Mouse (Mus musculus) cortical plate, adult 2 months (tissue): ENCODE data around the gene Pip4k2a.

ENCODE experiments used
- CTCF ChIP-seq: fragments of 200-500 bp; IDR thresholded peaks from 2 replicates; pipeline ENCODE4 v1.5.1; 2011; ENCODE audit warnings: mild to moderate bottlenecking, control low read depth, low read length; ENCODE audit not compliant: insufficient read depth; ENCODE audit errors: extremely low read depth
- POLR2A ChIP-seq: fragments of 200-500 bp; IDR thresholded peaks from 2 replicates; pipeline ENCODE4 v1.6.1; 2011; ENCODE audit warnings: mild to moderate bottlenecking, low read length, control low read depth; ENCODE audit not compliant: insufficient read depth; ENCODE audit errors: extremely low read depth

- TF ChIP-seq CTCF: peak; percentile 75
- TF ChIP-seq POLR2A: no peak
These were observed 125.1 kb downstream of the Pip4k2a start for GRCm38 (mm10) chr2:18872797-18873196.
